Mouse (Mus musculus) heart, adult 2 months (tissue): ENCODE data around the gene Gm11213.

Experiments
- CTCF ChIP-seq: fragments of 200-600 bp; IDR thresholded peaks from 2 replicates; pipeline ENCODE4 v1.8.1; 2022; ENCODE audit warnings: antibody characterized with exemption, mild to moderate bottlenecking, moderate library complexity
- EP300 ChIP-seq: fragments of 200-500 bp; IDR thresholded peaks from 2 replicates; pipeline ENCODE4 v1.6.1; 2011; ENCODE audit warnings: low read depth, low read length, control low read depth; ENCODE audit not compliant: insufficient read depth
- POLR2A ChIP-seq: fragments of 200-500 bp; IDR thresholded peaks from 2 replicates; pipeline ENCODE4 v1.6.1; 2011; ENCODE audit warnings: mild to moderate bottlenecking, low read depth, low read length, control low read depth; ENCODE audit not compliant: insufficient read depth

DNA sequence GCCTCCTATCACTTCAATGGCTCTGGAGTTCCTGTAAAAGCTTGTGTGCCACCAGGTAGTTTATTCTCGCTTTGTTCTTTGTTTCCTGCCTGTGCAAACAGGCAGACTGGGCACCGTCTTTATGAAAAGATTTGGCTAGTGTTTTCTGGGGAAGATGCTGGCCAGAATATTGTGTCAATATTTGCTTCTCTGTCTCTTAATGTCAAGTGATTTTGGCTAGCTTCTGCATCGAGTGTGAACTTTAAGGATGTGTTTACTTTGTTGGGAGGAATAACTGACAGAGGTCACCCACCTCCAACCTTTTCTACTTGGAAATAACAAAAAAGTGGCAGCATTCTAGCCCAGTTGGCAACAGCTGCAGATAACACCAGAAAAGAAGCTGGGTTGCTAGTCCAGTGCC, 50.4 kb downstream of the Gm11213 start:
- TF ChIP-seq CTCF = no peak
- no peak for TF ChIP-seq EP300
- no peak for TF ChIP-seq POLR2A
